Mouse (Mus musculus) c-Kit-positive CD71-positive TER-119-negative erythroid progenitor cells, embryonic 14.5 days (primary cell): ENCODE measurements around the gene Zfp2.

ENCODE experiments used
- DNase-seq: peaks from one replicate; pipeline ENCODE4 v3.0.0-alpha.2; 2013; ENCODE audit warnings: low read depth

The Zfp2 gene

GRCm38 (mm10) chr11:50850989-50851601, 64.9 kb downstream of the Zfp2 start:
- no peak for DNase-seq

- DNase-seq: no peak
Measured at GRCm38 (mm10) chr11:50850177-50850735, 65.7 kb downstream of the Zfp2 start, which contains the start of gene Grm6. Gene Grm6 (plus strand): TSS chr11:50850685.

GRCm38 (mm10) chr11:50849310-50849709, 66.7 kb downstream of the Zfp2 start:
- no peak for DNase-seq
